Mouse (Mus musculus) ovary, postnatal 10 days (tissue): ENCODE results near the gene Prpf8.

Experiments
- DNase-seq: peaks from one replicate; pipeline ENCODE4 v3.0.0; 2022; ENCODE audit warnings: low spot score

Gene Prpf8

DNA sequence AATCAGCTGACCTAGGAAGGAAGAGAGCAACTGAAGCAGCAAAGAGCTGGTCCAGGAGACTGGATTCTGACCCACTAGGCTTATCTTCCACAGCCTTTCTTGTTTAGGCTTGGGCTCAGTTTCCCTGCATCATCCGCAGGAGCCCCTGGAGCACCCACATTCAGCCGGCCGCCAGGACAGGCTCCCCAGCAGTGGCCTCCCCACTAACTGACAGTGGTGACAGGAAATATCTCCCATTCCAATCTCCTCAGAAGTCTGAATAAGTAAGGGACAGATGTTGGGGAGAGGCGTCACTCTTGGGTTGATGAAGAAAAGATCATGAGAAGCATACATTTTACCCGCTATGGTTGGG lies 26.9 kb upstream of the Prpf8 start:
- DNase-seq, result no peak

DNA sequence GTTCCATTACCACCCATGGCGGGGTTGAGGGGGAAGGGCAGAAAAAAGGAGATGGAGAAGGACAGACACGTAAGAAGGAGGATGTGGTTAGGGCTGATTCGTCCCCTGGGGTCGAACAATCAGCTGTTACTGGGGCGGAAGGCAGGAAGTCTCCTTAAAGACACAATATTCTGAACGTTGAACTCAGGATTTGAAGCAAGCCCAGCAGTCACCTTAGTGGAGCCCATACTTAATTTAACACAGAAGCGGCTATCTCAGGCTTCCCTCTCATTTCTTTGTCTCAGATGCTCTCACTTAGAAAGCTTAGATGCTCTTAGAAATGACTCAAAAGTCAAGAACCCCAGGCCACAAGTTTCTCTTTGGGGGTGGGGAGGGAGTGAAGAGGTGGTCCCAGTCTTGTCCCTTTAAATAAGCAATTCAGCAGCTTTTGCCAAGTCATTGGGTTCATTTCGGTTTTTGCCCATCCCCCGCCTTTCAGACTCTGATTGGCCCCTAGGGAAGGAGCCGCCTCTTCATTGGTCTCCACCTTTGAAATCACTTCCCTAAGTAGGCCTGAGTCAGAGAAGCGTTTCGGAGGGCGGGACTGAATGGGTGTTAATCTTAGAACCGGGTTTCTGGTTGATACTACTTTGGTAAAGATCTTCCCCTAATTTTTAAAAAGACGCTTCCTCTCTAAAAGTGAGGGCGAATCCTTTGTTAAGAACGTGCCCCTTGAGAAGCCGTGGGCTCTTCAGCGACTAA lies 26.3 kb upstream of the Prpf8 start:
- DNase-seq, result peak; percentile 55

DNA sequence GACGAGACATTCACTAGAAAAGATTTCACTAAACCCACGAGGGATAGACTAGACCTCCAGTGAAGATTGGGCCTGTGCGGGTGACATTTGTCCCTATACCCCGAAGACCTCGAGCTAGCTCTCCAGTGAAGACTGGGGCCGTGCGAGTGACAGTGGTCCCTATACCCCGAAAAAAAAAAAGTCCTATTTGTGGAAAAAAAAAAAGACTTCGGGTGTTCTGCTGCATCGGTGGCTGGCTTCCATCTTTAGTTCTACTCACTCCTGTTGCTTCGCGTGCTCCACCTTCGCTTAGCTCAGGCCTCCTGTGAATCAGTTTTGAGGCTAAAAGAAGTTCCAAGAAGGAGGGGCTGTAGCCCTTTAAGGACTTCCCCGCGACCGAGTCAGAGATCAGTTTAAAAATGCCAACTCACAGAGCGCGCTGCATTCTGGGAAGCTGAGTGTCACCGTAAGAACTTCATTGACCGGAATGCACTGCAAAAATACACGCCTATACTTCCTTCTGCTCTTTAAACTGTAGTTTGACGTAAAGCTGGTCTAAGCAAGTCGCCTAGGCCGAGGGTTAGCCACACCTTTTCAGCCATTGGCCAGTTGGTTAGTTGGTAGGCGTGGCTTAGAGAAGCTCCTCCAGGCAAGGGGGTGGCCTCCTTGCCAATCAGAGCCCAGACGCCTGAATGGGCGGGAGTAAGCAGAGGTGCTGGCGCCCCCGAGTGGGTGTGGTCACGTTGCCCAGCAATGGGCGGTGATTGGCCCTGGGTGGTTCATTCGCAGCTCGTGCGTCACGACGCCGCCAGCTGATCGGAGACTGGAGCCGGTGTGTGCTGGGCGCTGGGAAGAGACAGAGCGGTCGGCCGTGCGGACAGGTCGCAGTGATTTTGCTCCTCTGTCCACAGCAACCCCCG lies 25.5 kb upstream of the Prpf8 start, which contains the start of gene Tlcd2:
Gene Tlcd2, plus strand, starts transcription at position 872 of the 899 bp plus-strand sequence.
- DNase-seq, result peak; percentile 95

GRCm38 (mm10) chr11:75461743-75462252 lies 24.8 kb upstream of the Prpf8 start:
- DNase-seq, result no peak

DNA sequence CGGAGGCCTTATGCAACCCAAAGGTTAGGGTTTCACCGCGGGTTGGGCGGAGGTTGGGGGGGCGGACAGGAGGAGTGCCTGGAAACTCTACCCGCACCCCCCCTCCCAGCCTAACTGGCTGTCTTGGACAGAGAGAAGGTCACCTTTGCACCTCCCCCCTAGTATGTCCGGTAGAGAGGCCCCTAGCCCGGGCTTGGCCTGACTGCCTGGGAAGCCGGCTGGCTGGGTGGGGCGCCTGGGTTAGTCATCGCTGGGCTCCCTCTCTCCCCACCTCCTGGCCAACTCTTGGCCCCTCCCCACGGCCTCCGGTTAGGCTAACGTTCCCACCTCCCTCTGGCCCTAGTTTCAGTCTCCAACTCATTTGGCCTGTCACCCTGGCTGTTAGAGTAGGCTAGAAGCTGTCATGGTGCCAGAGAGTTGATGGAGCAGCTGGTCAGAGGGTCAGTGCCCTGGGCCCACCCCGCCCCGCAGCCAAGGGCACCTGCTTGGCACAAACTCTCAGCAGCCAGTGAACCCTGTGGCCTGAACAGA lies 24.3 kb upstream of the Prpf8 start:
- DNase-seq, result peak; percentile 39

GRCm38 (mm10) chr11:75462865-75463336 lies 23.7 kb upstream of the Prpf8 start:
- peak; percentile 55 for DNase-seq

GRCm38 (mm10) chr11:75463624-75464023 lies 23.0 kb upstream of the Prpf8 start:
- DNase-seq, result no peak

DNA sequence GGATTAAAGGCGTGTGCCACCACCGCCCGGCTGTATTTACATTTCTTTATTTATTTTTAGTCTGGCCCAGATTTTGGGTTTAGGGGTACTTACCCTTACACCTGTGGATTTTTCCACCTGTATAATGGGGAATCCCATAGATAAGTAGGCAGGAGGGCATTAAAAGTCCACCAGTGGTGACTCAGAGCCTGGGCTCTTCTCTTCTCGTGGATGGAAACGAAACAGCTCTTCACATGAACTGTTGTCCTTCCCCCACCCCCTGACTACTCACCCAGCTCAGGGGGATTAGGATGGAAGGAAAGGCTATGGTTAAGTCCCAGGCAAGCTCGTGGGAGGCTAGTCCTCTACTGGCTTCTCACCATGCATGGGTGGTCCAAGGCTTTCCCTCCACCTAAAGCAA lies 22.2 kb upstream of the Prpf8 start:
- no peak for DNase-seq

DNA sequence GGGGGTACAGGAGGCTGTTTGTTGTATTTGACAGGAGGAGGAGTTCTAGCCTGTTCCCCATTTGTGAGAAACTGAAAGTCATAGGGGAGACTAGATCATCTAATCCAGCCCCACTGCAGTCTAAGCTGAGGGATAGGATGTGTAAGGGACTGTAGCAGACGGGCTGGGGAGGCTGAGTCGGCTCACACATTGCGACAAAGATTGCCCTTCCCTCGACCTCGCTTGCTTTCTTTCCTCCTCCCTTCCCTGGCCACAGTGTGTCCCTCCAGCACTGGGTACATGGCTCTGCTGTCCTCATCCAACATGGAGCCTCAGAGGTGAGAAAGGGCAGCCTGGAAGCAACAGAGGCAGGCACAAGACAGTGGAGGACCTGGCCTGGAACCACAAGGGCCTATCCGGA lies 21.6 kb upstream of the Prpf8 start:
- DNase-seq, result no peak

- no peak for DNase-seq
Measured at GRCm38 (mm10) chr11:75466731-75467505, 19.7 kb upstream of the Prpf8 start.

GRCm38 (mm10) chr11:75467512-75468215 lies 19.0 kb upstream of the Prpf8 start:
- DNase-seq, result peak; percentile 46

DNA sequence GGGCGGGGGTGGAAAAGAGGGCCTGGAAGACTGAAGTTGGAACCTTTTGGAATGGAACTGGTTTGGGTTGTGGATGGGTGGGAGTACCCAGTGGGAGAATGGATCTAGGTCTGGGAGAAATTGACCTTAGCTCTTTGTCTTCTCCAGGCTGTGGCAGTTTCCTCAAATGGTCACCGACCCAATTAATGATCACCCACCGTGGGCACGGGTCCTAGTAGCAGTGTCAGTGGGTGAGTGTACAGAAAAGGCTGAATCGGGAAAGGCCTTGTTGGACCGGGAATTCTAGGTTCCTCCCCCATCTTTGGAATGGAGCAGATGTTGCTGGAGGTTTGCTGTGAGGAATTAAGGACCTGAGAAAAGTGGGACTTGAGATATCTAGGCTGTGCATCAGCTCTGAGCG lies 18.2 kb upstream of the Prpf8 start:
- DNase-seq, result no peak

DNA sequence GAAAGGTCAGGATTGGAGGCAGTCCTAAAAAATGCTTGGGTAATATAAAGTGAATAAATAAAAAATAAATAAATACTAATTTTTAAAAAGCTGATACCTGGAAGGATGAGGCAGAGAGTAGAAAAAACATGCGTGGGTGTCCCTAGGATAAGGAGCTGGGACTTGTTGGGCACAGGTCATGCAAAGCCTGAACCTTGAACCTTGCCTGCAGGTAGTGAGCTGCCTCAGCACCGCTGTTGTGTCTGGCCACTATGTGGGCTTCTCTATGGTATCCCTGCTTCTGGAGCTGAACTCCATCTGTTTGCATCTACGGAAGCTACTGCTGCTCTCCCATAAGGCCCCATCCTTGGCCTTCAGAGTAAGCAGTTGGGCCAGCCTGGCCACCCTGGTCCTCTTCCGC lies 17.4 kb upstream of the Prpf8 start:
- no peak for DNase-seq

- DNase-seq, result no peak
Measured at GRCm38 (mm10) chr11:75470675-75471074, 15.9 kb upstream of the Prpf8 start.

DNA sequence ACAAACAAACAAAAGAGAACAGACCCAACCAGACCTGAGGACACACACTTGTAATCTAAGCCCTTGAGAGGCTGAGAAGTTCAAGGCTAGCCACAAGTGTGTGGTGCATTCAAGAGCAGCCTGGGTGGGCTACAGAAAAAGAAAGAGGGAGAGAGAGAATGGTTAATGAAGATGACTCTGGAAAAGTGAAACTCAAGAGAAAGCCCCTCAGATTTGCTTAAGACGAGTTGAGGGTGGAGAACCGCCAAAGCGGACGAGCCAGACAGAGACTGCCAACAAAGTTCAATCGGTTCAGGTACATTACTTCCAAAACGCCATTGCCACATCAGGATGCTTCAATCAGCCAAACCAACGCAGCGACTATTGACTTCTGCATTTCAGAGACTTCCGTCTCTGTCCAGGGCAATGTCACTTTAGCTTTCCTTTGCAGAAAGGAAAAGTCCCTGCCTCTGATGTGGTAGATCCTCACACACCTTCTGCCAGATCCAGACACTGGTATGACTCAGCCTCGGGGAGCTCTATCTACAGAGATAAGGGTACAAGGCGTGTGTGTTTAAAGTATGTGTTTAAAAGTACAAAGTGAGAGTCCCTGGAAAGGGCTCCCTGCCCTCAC lies 14.0 kb upstream of the Prpf8 start:
- DNase-seq, result no peak

DNA sequence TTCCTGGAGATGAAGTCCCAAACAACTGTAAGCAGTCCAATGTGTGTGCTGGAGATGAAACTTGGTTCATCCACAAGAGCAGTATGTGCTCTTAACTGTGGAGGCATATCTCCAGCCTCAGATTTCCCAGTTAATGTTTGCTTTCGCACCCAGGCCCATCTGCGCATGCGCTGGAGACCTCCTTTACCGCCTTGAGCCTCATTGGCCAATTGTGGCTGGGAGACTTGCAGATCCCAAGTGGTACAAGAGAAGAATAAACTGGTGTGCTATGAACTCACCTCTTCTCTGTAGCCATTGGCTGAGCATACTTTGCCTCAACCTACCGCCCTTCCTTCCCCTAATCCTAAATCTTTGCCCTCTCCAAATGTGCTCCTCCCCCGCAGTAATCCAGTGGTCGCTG lies 13.2 kb upstream of the Prpf8 start:
- DNase-seq, result no peak

DNA sequence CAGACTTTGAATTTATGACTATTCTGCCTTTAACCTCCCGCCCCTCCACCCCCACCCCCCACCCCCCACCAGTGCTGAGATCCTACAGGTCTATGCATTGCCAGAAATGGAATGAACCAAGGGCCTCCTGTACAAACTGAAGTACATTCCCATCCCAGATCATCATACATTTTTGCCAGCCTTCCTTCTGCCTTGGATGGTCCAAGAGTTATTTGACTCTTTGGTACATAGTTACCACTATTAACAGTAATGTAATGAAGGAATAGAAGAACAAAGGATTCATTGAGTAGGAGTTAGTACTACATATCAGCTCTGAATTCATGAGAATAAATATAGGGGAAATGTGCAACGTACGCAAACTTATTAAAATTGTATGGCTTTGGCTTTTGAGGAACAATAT lies 424 bp upstream of the Prpf8 start:
- no peak for DNase-seq

DNA sequence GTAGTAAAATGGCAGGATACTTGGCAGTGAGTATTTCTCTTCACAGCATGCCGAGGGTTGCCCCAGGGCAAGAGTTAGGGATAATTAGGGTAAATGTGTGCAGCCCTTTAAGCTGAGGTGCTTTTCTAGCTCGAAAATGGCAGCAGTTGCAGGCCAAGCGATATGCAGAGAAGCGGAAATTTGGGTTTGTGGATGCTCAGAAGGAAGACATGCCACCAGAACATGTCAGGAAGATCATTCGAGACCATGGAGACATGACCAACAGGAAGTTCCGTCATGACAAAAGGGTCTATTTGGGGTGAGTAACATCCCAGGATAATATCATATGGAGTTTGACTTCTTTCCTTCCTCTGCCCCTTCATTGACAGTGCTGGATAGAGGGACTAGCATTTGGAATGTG lies 880 bp downstream of the Prpf8 start:
- DNase-seq, result no peak

DNA sequence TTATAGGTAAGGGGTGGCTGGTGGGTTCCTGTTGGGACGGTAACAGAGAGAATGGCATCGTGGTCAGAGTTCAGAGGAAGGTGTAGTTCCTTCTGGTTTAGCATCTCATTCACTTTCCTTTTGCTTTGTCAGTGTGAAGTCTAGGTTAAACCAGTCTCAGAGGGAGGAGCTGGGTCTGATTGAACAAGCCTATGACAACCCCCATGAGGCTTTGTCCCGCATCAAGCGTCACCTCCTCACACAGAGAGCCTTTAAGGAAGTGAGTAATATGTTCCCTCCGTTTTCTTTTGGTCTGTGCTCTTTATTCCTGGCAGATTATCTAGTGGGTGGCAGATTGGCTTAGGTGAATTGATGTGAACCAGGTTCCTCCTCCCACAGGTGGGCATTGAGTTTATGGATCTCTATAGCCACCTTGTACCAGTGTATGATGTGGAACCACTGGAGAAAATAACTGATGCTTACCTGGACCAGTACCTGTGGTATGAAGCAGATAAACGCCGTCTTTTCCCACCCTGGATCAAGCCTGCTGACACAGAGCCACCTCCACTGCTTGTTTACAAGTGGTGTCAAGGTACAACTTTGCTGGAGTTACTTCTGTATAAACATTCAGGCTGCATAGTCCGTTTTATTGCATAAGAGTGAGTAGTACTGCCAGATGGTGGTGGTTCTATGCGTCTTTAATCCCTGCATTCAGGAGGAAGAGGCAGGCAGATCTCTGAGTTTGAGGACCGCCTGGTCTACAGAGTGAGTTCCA lies 7.9 kb downstream of the Prpf8 start:
- no peak for DNase-seq

- DNase-seq, result no peak
Measured at GRCm38 (mm10) chr11:75498126-75498525, 11.5 kb downstream of the Prpf8 start.
